Mouse (Mus musculus): Measurements from ENCODE around the gene Olfr1176.

Olfr1176 gene

GRCm38 (mm10) chr2:88336421-88336820 lies at the start of gene Olfr1176:
TSS of gene Olfr1176 (plus strand) at chr2:88336721.
- DNase-seq: no peak

GRCm38 (mm10) chr2:88315035-88315434 lies 21.5 kb upstream of the Olfr1176 start, which contains the start of gene Olfr1174-ps:
TSS of gene Olfr1174-ps (minus strand) at chr2:88315135.
- no peak for DNase-seq

GRCm38 (mm10) chr2:88327115-88327514 lies 9.4 kb upstream of the Olfr1176 start, which contains the start of gene Olfr1175-ps:
TSS of gene Olfr1175-ps (minus strand) at chr2:88327215.
- no peak for DNase-seq

GRCm38 (mm10) chr2:88346392-88346791 lies 9.9 kb downstream of the Olfr1176 start, which contains the start of gene Olfr1177-ps:
TSS of gene Olfr1177-ps (minus strand) at chr2:88346492.
- no peak for DNase-seq

- no peak for DNase-seq
Measured at GRCm38 (mm10) chr2:88356304-88356703, 19.8 kb downstream of the Olfr1176 start.

- DNase-seq: no peak
Measured at GRCm38 (mm10) chr2:88386762-88387161, 50.2 kb downstream of the Olfr1176 start, which contains the start of gene Olfr1178. TSS of gene Olfr1178 (plus strand) at chr2:88387062.

Data from layer of hippocampus, adult 9-11 months (tissue).